In the genomic region with DNA sequence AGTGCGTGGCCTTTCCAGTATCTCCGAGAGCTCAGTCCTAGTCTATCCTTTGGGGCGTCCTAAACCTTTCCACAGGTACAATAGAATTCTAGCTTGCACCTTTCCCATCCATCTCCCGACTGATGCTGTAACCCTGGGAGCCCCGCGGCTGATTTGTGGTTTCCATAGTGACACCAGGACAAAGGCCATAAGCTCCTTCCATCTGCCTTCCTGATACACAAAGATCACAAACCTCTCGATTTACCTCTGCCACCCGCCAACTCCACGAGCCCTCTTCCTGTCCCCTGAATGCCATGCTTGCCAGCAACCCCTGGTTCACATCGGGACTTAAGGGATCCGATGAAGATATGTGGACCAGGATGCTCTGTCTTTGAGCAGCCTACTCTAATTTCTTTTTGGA, we compare ENCODE assay signal across 9 mouse cellular contexts. TPM values are rescaled to one million over a fixed set of nuclear protein-coding genes. Genes with fewer than 3 reads are reported as not detected.
DNase-seq lines count a peak whose midpoint lies in the region; ATAC-seq lines count a peak whose summit lies in the region.
"Had no signal": no experiment of that assay in that cellular context is flagged by ENCODE, and none has a peak within 500 bp of the region (broad histone marks: within the 10 kb centered on the region; RNA-seq: fewer than 3 reads in every experiment).

No protein-coding gene starts in this region.

- H3K4me1 ChIP-seq in forebrain, embryonic 16.5 days (replicated peaks; ENCODE audit: control insufficient read depth, insufficient read depth, low read length), result peaks cover 12% of the 10 kb centered on the region
- peaks cover 28% of the 10 kb centered on the region for H3K4me1 ChIP-seq in limb, embryonic 15.5 days
- peaks cover 14% of the 10 kb centered on the region; the same call in 1 of the 2 replicates for H3K4me1 ChIP-seq in stomach, embryonic 16.5 days (ENCODE audit: control insufficient read depth, insufficient read depth, low read length)

- peak overlapping the region; percentile 32; the same call in 1 of the 2 replicates for H3K4me3 ChIP-seq in forebrain, embryonic 16.5 days (replicated peaks; ENCODE audit: low read length)
- H3K4me3 ChIP-seq in limb, embryonic 15.5 days, result peak overlapping the region; percentile 65
- peak overlapping the region; percentile 46; the same call in 1 of the 2 replicates for H3K4me3 ChIP-seq in stomach, embryonic 16.5 days (replicated peaks; ENCODE audit: low read length)

- 0 out of 2 replicates have a peak, but pooled peaks have one; percentile 13 for ATAC-seq in forebrain, embryonic 16.5 days
- ATAC-seq in limb, embryonic 15.5 days (ENCODE audit: insufficient number of reproducible peaks, low FRiP score, low TSS enrichment, low read depth), result no peak
- no peak for ATAC-seq in stomach, embryonic 16.5 days (ENCODE audit: insufficient read depth, low FRiP score)

- no peaks in the 10 kb centered on the region for H3K27me3 ChIP-seq in forebrain, embryonic 16.5 days (replicated peaks; ENCODE audit: control insufficient read depth, insufficient read depth, low read length)
- H3K27me3 ChIP-seq in limb, embryonic 15.5 days, result no peaks in the 10 kb centered on the region
- H3K27me3 ChIP-seq in stomach, embryonic 16.5 days (ENCODE audit: control insufficient read depth, insufficient read depth, low read length), result no peaks in the 10 kb centered on the region

- 25% methylated on average over 11 of the region's 11 CpGs for WGBS in forebrain, embryonic 16.5 days
- 41% methylated on average over 11 of the region's 11 CpGs for WGBS in limb, embryonic 15.5 days
- WGBS in stomach, embryonic 16.5 days, result 32% methylated on average over 11 of the region's 11 CpGs

- peak overlapping the region; percentile 43 for H3K4me2 ChIP-seq in forebrain, embryonic 16.5 days (ENCODE audit: low read length)
- peak overlapping the region; percentile 85 for H3K4me2 ChIP-seq in limb, embryonic 15.5 days
- H3K4me2 ChIP-seq in stomach, embryonic 16.5 days (ENCODE audit: low read depth, low read length), result peak overlapping the region; percentile 68

- H3K9me3 ChIP-seq in forebrain, embryonic 16.5 days (ENCODE audit: control insufficient read depth, low read length), result no peaks in the 10 kb centered on the region
- H3K9me3 ChIP-seq in limb, embryonic 15.5 days, result no peaks in the 10 kb centered on the region
- no peaks in the 10 kb centered on the region for H3K9me3 ChIP-seq in stomach, embryonic 16.5 days (replicated peaks; ENCODE audit: control insufficient read depth, low read length)

- DNase-seq in retina, postnatal 1 day, result peak; percentile 54
- no peak for DNase-seq in retina, embryonic 14.5 days (ENCODE audit: low spot score)
- no peak for DNase-seq in cerebellum, postnatal 14 days
- DNase-seq in adrenal gland, adult 8-10 months, result no peak
- no peak for DNase-seq in gastrocnemius, adult 8-10 months (ENCODE audit: low spot score in 2 of 2)
- DNase-seq: layer of hippocampus, postnatal 36 days had no signal

- no peak overlapping the region for H3K9ac ChIP-seq in forebrain, embryonic 16.5 days (replicated peaks; ENCODE audit: low read depth, low read length)
- H3K9ac ChIP-seq in limb, embryonic 15.5 days, result no peak overlapping the region
- H3K9ac ChIP-seq in stomach, embryonic 16.5 days (ENCODE audit: low read length), result peak overlapping the region; percentile 87

- H3K36me3 ChIP-seq in forebrain, embryonic 16.5 days (ENCODE audit: control insufficient read depth, insufficient read depth), result no peaks in the 10 kb centered on the region
- peaks cover 33% of the 10 kb centered on the region for H3K36me3 ChIP-seq in limb, embryonic 15.5 days
- peaks cover 11% of the 10 kb centered on the region; the same call in 1 of the 2 replicates for H3K36me3 ChIP-seq in stomach, embryonic 16.5 days (ENCODE audit: control insufficient read depth, insufficient read depth, low read length)

- H3K27ac ChIP-seq in forebrain, embryonic 16.5 days (ENCODE audit: low read length), result no peak overlapping the region
- H3K27ac ChIP-seq in limb, embryonic 15.5 days, result peak overlapping the region; percentile 92
- 0 out of 2 replicates have a peak overlapping the region, but pooled peaks have one; percentile 3 for H3K27ac ChIP-seq in stomach, embryonic 16.5 days (ENCODE audit: low read length)

RNA-seq across cellular contexts. Expression of gene Lamb2, which starts 0.3 kb away (rescaled TPM):
- 17.6 and 23.4 TPM in 2 replicates for polyA plus RNA-seq in forebrain, embryonic 16.5 days (2015; fragmentation: Nextera tagmentation; extraction: Ambion mirVana)
- 78.4 and 79.9 TPM in 2 replicates for polyA plus RNA-seq in limb, embryonic 15.5 days (2015; fragmentation: Nextera tagmentation; extraction: Ambion mirVana)
- 61.4 and 68.7 TPM in 2 replicates for polyA plus RNA-seq in stomach, embryonic 16.5 days (2015; fragmentation: Nextera tagmentation; extraction: Ambion mirVana)
- 100 to 1,000 TPM; 117 to 175 (median 152) TPM for total RNA-seq in adrenal gland, adult 8-10 months (2022)
- total RNA-seq in gastrocnemius, adult 8-10 months (2022), result 100 to 1,000 TPM; 112 to 139 (median 128) TPM

RNA-seq across cellular contexts. Expression of gene Usp19, which starts 11.2 kb away (rescaled TPM):
- 85.9 and 91.5 TPM in 2 replicates for polyA plus RNA-seq in forebrain, embryonic 16.5 days (2015; fragmentation: Nextera tagmentation; extraction: Ambion mirVana)
- polyA plus RNA-seq in limb, embryonic 15.5 days (2015; fragmentation: Nextera tagmentation; extraction: Ambion mirVana), result 61.4 and 63.3 TPM in 2 replicates
- polyA plus RNA-seq in stomach, embryonic 16.5 days (2015; fragmentation: Nextera tagmentation; extraction: Ambion mirVana), result 41.1 and 49.5 TPM in 2 replicates
- total RNA-seq in adrenal gland, adult 8-10 months (2022), result 100 to 1,000 TPM; 239 to 312 (median 257) TPM
- total RNA-seq in gastrocnemius, adult 8-10 months (2022), result 100 to 1,000 TPM; 118 to 134 (median 128) TPM

RNA-seq across cellular contexts. Expression of gene Klhdc8b, which starts 17.9 kb away (rescaled TPM):
- 42.6 and 55.6 TPM in 2 replicates for polyA plus RNA-seq in forebrain, embryonic 16.5 days (2015; fragmentation: Nextera tagmentation; extraction: Ambion mirVana)
- polyA plus RNA-seq in limb, embryonic 15.5 days (2015; fragmentation: Nextera tagmentation; extraction: Ambion mirVana), result 30.6 and 32.5 TPM in 2 replicates
- polyA plus RNA-seq in stomach, embryonic 16.5 days (2015; fragmentation: Nextera tagmentation; extraction: Ambion mirVana), result 63.4 and 67.5 TPM in 2 replicates
- total RNA-seq in adrenal gland, adult 8-10 months (2022), result 10 to 100 TPM; 19.7 to 48.3 (median 33.1) TPM
- total RNA-seq in gastrocnemius, adult 8-10 months (2022), result 1 to 10 TPM; 1.3 to 2.7 (median 2.2) TPM

RNA-seq across cellular contexts. Expression of gene Ccdc71, which starts 18.9 kb away (rescaled TPM):
- polyA plus RNA-seq in forebrain, embryonic 16.5 days (2015; fragmentation: Nextera tagmentation; extraction: Ambion mirVana), result 61.4 and 68.7 TPM in 2 replicates
- polyA plus RNA-seq in limb, embryonic 15.5 days (2015; fragmentation: Nextera tagmentation; extraction: Ambion mirVana), result 56.3 and 57.8 TPM in 2 replicates
- polyA plus RNA-seq in stomach, embryonic 16.5 days (2015; fragmentation: Nextera tagmentation; extraction: Ambion mirVana), result 51.6 and 55.7 TPM in 2 replicates
- total RNA-seq in adrenal gland, adult 8-10 months (2022), result 10 to 100 TPM; 46.6 to 56.5 (median 52.7) TPM
- total RNA-seq in gastrocnemius, adult 8-10 months (2022), result 10 to 100 TPM; 13.8 to 21.0 (median 16.3) TPM

RNA-seq across cellular contexts. Expression of gene Qars, which starts 28.3 kb away (rescaled TPM):
- 69.1 and 71.5 TPM in 2 replicates for polyA plus RNA-seq in forebrain, embryonic 16.5 days (2015; fragmentation: Nextera tagmentation; extraction: Ambion mirVana)
- polyA plus RNA-seq in limb, embryonic 15.5 days (2015; fragmentation: Nextera tagmentation; extraction: Ambion mirVana), result 104 and 107 TPM in 2 replicates
- 106 and 127 TPM in 2 replicates for polyA plus RNA-seq in stomach, embryonic 16.5 days (2015; fragmentation: Nextera tagmentation; extraction: Ambion mirVana)
- total RNA-seq in adrenal gland, adult 8-10 months (2022), result 100 to 1,000 TPM; 181 to 239 (median 220) TPM
- 100 to 1,000 TPM in 1 of 4 experiments, 10 to 100 TPM in 3; 78.6 to 107 (median 95.6) TPM for total RNA-seq in gastrocnemius, adult 8-10 months (2022)
